Mouse (Mus musculus): ENCODE measurements around the gene Cyp1a1. TPM values are rescaled to one million over a fixed set of nuclear protein-coding genes. Genes with fewer than 3 reads are reported as not detected.

Gene Cyp1a1
- total and polyA plus RNA-seq, 3 experiments: 0.09 to 0.78 (median 0.13) TPM

- TF ChIP-seq POLR2A (IDR thresholded peaks at IDR 0.05; ENCODE audit: insufficient read depth, low read depth, low read length) (no peak), EP300 (IDR thresholded peaks at IDR 0.05; ENCODE audit: insufficient read depth, low read depth, low read length) (no peak), CTCF (IDR thresholded peaks at IDR 0.05) (no peak)
- H3K27ac ChIP-seq: no peak overlapping the region
- H3K36me3 ChIP-seq (ENCODE audit: control insufficient read depth, insufficient read depth, low read length): no peaks in the 10 kb centered on the region
- intact Hi-C loops (cut with DNase I): loop anchor here (5.0 kb wide), 1 partner anchor 41 kb away; the partner anchor contains the start of gene Edc3
- WGBS: 87% methylated on average over 8 of the region's 8 CpGs
- peaks cover 10% of the 10 kb centered on the region for H3K4me1 ChIP-seq (ENCODE audit: control insufficient read depth, insufficient read depth, low read length)
- no peaks in the 10 kb centered on the region for H3K27me3 ChIP-seq (ENCODE audit: control insufficient read depth, insufficient read depth, low read length)
- H3K79me2 ChIP-seq (replicated peaks; ENCODE audit: control insufficient read depth, insufficient read depth, low read length): no peaks in the 10 kb centered on the region
- no peak overlapping the region for H3K9ac ChIP-seq (ENCODE audit: low read depth, low read length)
- no peak for DNase-seq
- H3K4me3 ChIP-seq: no peak overlapping the region
Observed at GRCm38 (mm10) chr9:57666536-57666935, 21.2 kb upstream of the Cyp1a1 start.

- no peak for DNase-seq
- H3K79me2 ChIP-seq (replicated peaks; ENCODE audit: control insufficient read depth, insufficient read depth, low read length): no peaks in the 10 kb centered on the region
- no peaks in the 10 kb centered on the region for H3K27me3 ChIP-seq (ENCODE audit: control insufficient read depth, insufficient read depth, low read length)
- WGBS: 61% methylated on average over 3 of the region's 3 CpGs
- intact Hi-C loops (cut with DNase I): loop anchor here (5.0 kb wide), 1 partner anchor 40 kb away; the partner anchor contains the start of gene Edc3
- H3K4me3 ChIP-seq: no peak overlapping the region
- TF ChIP-seq POLR2A (IDR thresholded peaks at IDR 0.05; ENCODE audit: insufficient read depth, low read depth, low read length) (no peak), EP300 (IDR thresholded peaks at IDR 0.05; ENCODE audit: insufficient read depth, low read depth, low read length) (no peak), CTCF (IDR thresholded peaks at IDR 0.05) (no peak)
- H3K4me1 ChIP-seq (ENCODE audit: control insufficient read depth, insufficient read depth, low read length): peaks cover 10% of the 10 kb centered on the region
- H3K27ac ChIP-seq: peak overlapping the region; percentile 56
- H3K9ac ChIP-seq (ENCODE audit: low read depth, low read length): no peak overlapping the region
- H3K36me3 ChIP-seq (ENCODE audit: control insufficient read depth, insufficient read depth, low read length): no peaks in the 10 kb centered on the region
Observed at GRCm38 (mm10) chr9:57667136-57667535, 20.6 kb upstream of the Cyp1a1 start.

GRCm38 (mm10) chr9:57667817-57668216 is 19.9 kb upstream of the Cyp1a1 start:
- peaks cover 10% of the 10 kb centered on the region for H3K4me1 ChIP-seq (ENCODE audit: control insufficient read depth, insufficient read depth, low read length)
- H3K36me3 ChIP-seq (ENCODE audit: control insufficient read depth, insufficient read depth, low read length): no peaks in the 10 kb centered on the region
- WGBS: 39% methylated on average over 11 of the region's 11 CpGs
- H3K9ac ChIP-seq (ENCODE audit: low read depth, low read length): no peak overlapping the region
- peak overlapping the region; percentile 56 for H3K27ac ChIP-seq
- intact Hi-C loops (cut with DNase I): loop anchor here (5.0 kb wide), 1 partner anchor 39 kb away; the partner anchor contains the start of gene Edc3
- H3K27me3 ChIP-seq (ENCODE audit: control insufficient read depth, insufficient read depth, low read length): no peaks in the 10 kb centered on the region
- H3K79me2 ChIP-seq (replicated peaks; ENCODE audit: control insufficient read depth, insufficient read depth, low read length): no peaks in the 10 kb centered on the region
- TF ChIP-seq EP300 (IDR thresholded peaks at IDR 0.05; ENCODE audit: insufficient read depth, low read depth, low read length): peak; percentile 96
- TF ChIP-seq POLR2A (IDR thresholded peaks at IDR 0.05; ENCODE audit: insufficient read depth, low read depth, low read length): no peak
- no peak for TF ChIP-seq CTCF (IDR thresholded peaks at IDR 0.05)
- H3K4me3 ChIP-seq: no peak overlapping the region
- DNase-seq: peak in 1 of 2 experiments; percentile 45

- WGBS: 17% methylated on average over 1 of the region's 1 CpGs
- H3K9ac ChIP-seq (ENCODE audit: low read depth, low read length): no peak overlapping the region
- no peaks in the 10 kb centered on the region for H3K79me2 ChIP-seq (replicated peaks; ENCODE audit: control insufficient read depth, insufficient read depth, low read length)
- DNase-seq: no peak
- H3K4me1 ChIP-seq (ENCODE audit: control insufficient read depth, insufficient read depth, low read length): peaks cover 10% of the 10 kb centered on the region
- H3K36me3 ChIP-seq (ENCODE audit: control insufficient read depth, insufficient read depth, low read length): no peaks in the 10 kb centered on the region
- TF ChIP-seq EP300 (IDR thresholded peaks at IDR 0.05; ENCODE audit: insufficient read depth, low read depth, low read length) (no peak), CTCF (IDR thresholded peaks at IDR 0.05) (no peak), POLR2A (IDR thresholded peaks at IDR 0.05; ENCODE audit: insufficient read depth, low read depth, low read length) (no peak)
- H3K27me3 ChIP-seq (ENCODE audit: control insufficient read depth, insufficient read depth, low read length): no peaks in the 10 kb centered on the region
- H3K27ac ChIP-seq: peak overlapping the region; percentile 23; the same call in 1 of the 2 replicates
- intact Hi-C loops (cut with DNase I): loop anchor here (5.0 kb wide), 1 partner anchor 39 kb away; the partner anchor contains the start of gene Edc3
- no peak overlapping the region for H3K4me3 ChIP-seq
Observed at GRCm38 (mm10) chr9:57668277-57668676, 19.5 kb upstream of the Cyp1a1 start.

- no peak overlapping the region for H3K27ac ChIP-seq
- no peaks in the 10 kb centered on the region for H3K27me3 ChIP-seq (ENCODE audit: control insufficient read depth, insufficient read depth, low read length)
- H3K4me1 ChIP-seq (ENCODE audit: control insufficient read depth, insufficient read depth, low read length): peaks cover 10% of the 10 kb centered on the region
- H3K4me3 ChIP-seq: no peak overlapping the region
- no peak for DNase-seq
- no peak overlapping the region for H3K9ac ChIP-seq (ENCODE audit: low read depth, low read length)
- 87% methylated on average over 3 of the region's 3 CpGs for WGBS
- H3K36me3 ChIP-seq (ENCODE audit: control insufficient read depth, insufficient read depth, low read length): no peaks in the 10 kb centered on the region
- intact Hi-C loops (cut with DNase I): loop anchor here (5.0 kb wide), 1 partner anchor 38 kb away; the partner anchor contains the start of gene Edc3
- no peaks in the 10 kb centered on the region for H3K79me2 ChIP-seq (replicated peaks; ENCODE audit: control insufficient read depth, insufficient read depth, low read length)
- TF ChIP-seq CTCF (IDR thresholded peaks at IDR 0.05) (no peak), POLR2A (IDR thresholded peaks at IDR 0.05; ENCODE audit: insufficient read depth, low read depth, low read length) (no peak), EP300 (IDR thresholded peaks at IDR 0.05; ENCODE audit: insufficient read depth, low read depth, low read length) (no peak)
Observed at GRCm38 (mm10) chr9:57669566-57669965, 18.2 kb upstream of the Cyp1a1 start.

- H3K4me1 ChIP-seq (ENCODE audit: control insufficient read depth, insufficient read depth, low read length): peaks cover 10% of the 10 kb centered on the region
- H3K79me2 ChIP-seq (replicated peaks; ENCODE audit: control insufficient read depth, insufficient read depth, low read length): no peaks in the 10 kb centered on the region
- TF ChIP-seq CTCF (IDR thresholded peaks at IDR 0.05) (no peak), EP300 (IDR thresholded peaks at IDR 0.05; ENCODE audit: insufficient read depth, low read depth, low read length) (no peak), POLR2A (IDR thresholded peaks at IDR 0.05; ENCODE audit: insufficient read depth, low read depth, low read length) (no peak)
- H3K27ac ChIP-seq: no peak overlapping the region
- WGBS: 84% methylated on average over 4 of the region's 4 CpGs
- H3K9ac ChIP-seq (ENCODE audit: low read depth, low read length): no peak overlapping the region
- intact Hi-C loops (cut with DNase I): no loop called here
- H3K36me3 ChIP-seq (ENCODE audit: control insufficient read depth, insufficient read depth, low read length): no peaks in the 10 kb centered on the region
- H3K4me3 ChIP-seq: no peak overlapping the region
- H3K27me3 ChIP-seq (ENCODE audit: control insufficient read depth, insufficient read depth, low read length): no peaks in the 10 kb centered on the region
- DNase-seq: no peak
Observed at GRCm38 (mm10) chr9:57671037-57671436, 16.7 kb upstream of the Cyp1a1 start.
